Mouse (Mus musculus) spleen, adult 18-20 months (tissue): ENCODE results near the gene Dmxl2.

Experiments
- DNase-seq, 2 experiments: peaks; one replicate each; pipeline ENCODE4 v3.0.0; 2022; ENCODE audit warnings: mixed read lengths in 2 of 2

Gene Dmxl2

GRCm38 (mm10) chr9:54499291-54499690 is 2.1 kb downstream of the Dmxl2 start:
- DNase-seq = no peak

GRCm38 (mm10) chr9:54490431-54490830 is 11.0 kb downstream of the Dmxl2 start:
- no peak for DNase-seq

GRCm38 (mm10) chr9:54489599-54489998 is 11.8 kb downstream of the Dmxl2 start:
- no peak for DNase-seq

GRCm38 (mm10) chr9:54484927-54485326 is 16.5 kb downstream of the Dmxl2 start:
- no peak for DNase-seq

- no peak for DNase-seq
Measured at GRCm38 (mm10) chr9:54483215-54483614, 18.2 kb downstream of the Dmxl2 start.

GRCm38 (mm10) chr9:54482763-54483162 is 18.7 kb downstream of the Dmxl2 start:
- DNase-seq = no peak

- DNase-seq = no peak
Measured at GRCm38 (mm10) chr9:54479054-54479453, 22.4 kb downstream of the Dmxl2 start.

- DNase-seq = no peak
Measured at GRCm38 (mm10) chr9:54478117-54478516, 23.3 kb downstream of the Dmxl2 start.

- no peak for DNase-seq
Measured at GRCm38 (mm10) chr9:54474546-54474945, 26.9 kb downstream of the Dmxl2 start.

- DNase-seq = no peak
Measured at GRCm38 (mm10) chr9:54474031-54474430, 27.4 kb downstream of the Dmxl2 start.

GRCm38 (mm10) chr9:54472784-54473183 is 28.6 kb downstream of the Dmxl2 start:
- no peak for DNase-seq

- no peak for DNase-seq
Measured at GRCm38 (mm10) chr9:54469339-54469738, 32.1 kb downstream of the Dmxl2 start.

GRCm38 (mm10) chr9:54467433-54467933 is 33.9 kb downstream of the Dmxl2 start:
- DNase-seq = no peak

- no peak for DNase-seq
Measured at GRCm38 (mm10) chr9:54463483-54464054, 37.9 kb downstream of the Dmxl2 start.

GRCm38 (mm10) chr9:54439015-54439414 is 62.4 kb downstream of the Dmxl2 start:
- no peak for DNase-seq

- DNase-seq = peak in 1 of 2 experiments; percentile 18
Measured at GRCm38 (mm10) chr9:54438246-54438645, 63.2 kb downstream of the Dmxl2 start.

GRCm38 (mm10) chr9:54416238-54416637 is 85.2 kb downstream of the Dmxl2 start:
- DNase-seq = no peak

GRCm38 (mm10) chr9:54356756-54357155 is 144.7 kb downstream of the Dmxl2 start:
- no peak for DNase-seq

GRCm38 (mm10) chr9:54342026-54342425 is 159.4 kb downstream of the Dmxl2 start:
- no peak for DNase-seq

GRCm38 (mm10) chr9:54336532-54337144 is 164.8 kb downstream of the Dmxl2 start:
- DNase-seq = no peak

- DNase-seq = no peak
Measured at GRCm38 (mm10) chr9:54335582-54335981, 165.8 kb downstream of the Dmxl2 start.

GRCm38 (mm10) chr9:54329201-54329600 is 172.2 kb downstream of the Dmxl2 start:
- no peak for DNase-seq

GRCm38 (mm10) chr9:54323456-54323855 is 178.0 kb downstream of the Dmxl2 start:
- DNase-seq = no peak

GRCm38 (mm10) chr9:54316363-54316762 is 185.1 kb downstream of the Dmxl2 start:
- DNase-seq = no peak
